Mouse (Mus musculus) hindbrain, postnatal 0 days (tissue): ENCODE data around the gene Lrrc46. TPM values are rescaled to one million over a fixed set of nuclear protein-coding genes. Genes with fewer than 3 reads are reported as not detected.

Experiments used
- ATAC-seq: fragments of 200-750 bp; cut with Nextera tagmentation; 2 replicates; pipeline ENCODE4 v1.8.0; 2017; ENCODE audit warnings: mild to moderate bottlenecking, moderate TSS enrichment, moderate library complexity
- DNase-seq: peaks from one replicate; pipeline ENCODE4 v3.0.0-alpha.2; 2015; ENCODE audit warnings: low spot score
- H3K27ac ChIP-seq: fragments of 300-500 bp; sonication (generic); 2 replicates; pipeline ENCODE4 v1.5.1; 2014; ENCODE audit warnings: mild to moderate bottlenecking
- H3K27me3 ChIP-seq: fragments of 300-500 bp; sonication (generic); 2 replicates; pipeline ENCODE4 v1.6.1; 2014; ENCODE audit warnings: low read length, mixed read lengths; ENCODE audit not compliant: insufficient read depth
- H3K36me3 ChIP-seq: fragments of 300-500 bp; sonication (generic); 2 replicates; pipeline ENCODE4 v1.6.1; 2014; ENCODE audit warnings: low read length, mixed read lengths; ENCODE audit not compliant: insufficient read depth
- H3K4me1 ChIP-seq: fragments of 300-500 bp; sonication (generic); 2 replicates; pipeline ENCODE4 v1.6.1; 2014; ENCODE audit warnings: antibody characterized with exemption, low read length, mixed read lengths; ENCODE audit not compliant: insufficient read depth
- H3K4me2 ChIP-seq: fragments of 300-500 bp; sonication (generic); 2 replicates; pipeline ENCODE4 v1.6.1; 2014; ENCODE audit warnings: low read depth, mild to moderate bottlenecking, low read length, moderate library complexity, mixed read lengths
- H3K4me3 ChIP-seq: fragments of 300-500 bp; sonication (generic); 2 replicates; pipeline ENCODE4 v1.5.1; 2014; ENCODE audit warnings: low read length
- H3K9ac ChIP-seq: fragments of 300-500 bp; sonication (generic); replicated peaks from 2 replicates; pipeline ENCODE4 v1.6.1; 2014; ENCODE audit warnings: mild to moderate bottlenecking, low read length, moderate library complexity, mixed read lengths
- H3K9me3 ChIP-seq: fragments of 300-500 bp; sonication (generic); 2 replicates; pipeline ENCODE4 v1.6.1; 2016; ENCODE audit warnings: low read length, mixed read lengths
- CTCF ChIP-seq: IDR thresholded peaks from 2 replicates; pipeline ENCODE4 v1.5.1; 2016; ENCODE audit warnings: antibody characterized with exemption, control low read depth, low read depth
- WGBS: fragments of 180-500 bp; shearing (Covaris S2); extraction: QIAGEN DNeasy Blood & Tissue Kit; methylation state at CpG from one replicate; pipeline ENCODE4 v1.1.7; 2014; 5-methylcytosine and 5-hydroxymethylcytosine counted together
- polyA plus RNA-seq: library from polyadenylated mRNA; unstranded; fragments of >200 nt; fragmentation: Nextera tagmentation; extraction: Ambion mirVana; gene quantifications from 2 replicates; pipeline ENCODE4 v1.2.1, GENCODE M21; 2015
- total RNA-seq: library from RNA; depleted of rRNA; stranded (reverse); fragments of >200 nt; gene quantifications from 2 replicates; pipeline ENCODE4 v1.2.3, GENCODE M21; 2014

The Lrrc46 gene
- total and polyA plus RNA-seq, 2 experiments from 2014 or later: 3.5 TPM

DNA sequence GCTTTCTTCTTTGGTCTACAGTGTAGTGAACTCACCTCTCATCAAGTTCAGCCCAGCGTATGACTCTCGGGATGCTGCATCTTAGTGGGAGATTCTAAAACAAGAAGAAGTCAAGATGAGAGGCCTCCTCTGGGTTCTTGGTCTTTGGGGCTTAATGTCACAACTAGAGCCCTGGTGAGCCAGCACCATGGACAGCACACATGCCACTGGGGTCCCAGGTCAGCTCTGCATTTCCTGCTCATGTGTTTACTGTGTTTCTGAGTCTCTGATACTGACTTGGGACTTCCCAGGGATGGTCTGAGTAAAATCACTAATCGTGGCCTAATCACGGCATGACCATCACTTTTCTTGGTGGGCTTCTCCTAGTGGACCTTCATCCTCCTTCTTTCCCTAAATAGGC is 37.5 kb upstream of the Lrrc46 start:
- Histone ChIP-seq H3K4me1 (no peaks in the 10 kb centered on the region), H3K4me3 (no peak overlapping the region), H3K9me3 (no peaks in the 10 kb centered on the region), H3K27me3 (no peaks in the 10 kb centered on the region), H3K36me3 (no peaks in the 10 kb centered on the region), H3K9ac (no peak overlapping the region), H3K27ac (no peak overlapping the region), H3K4me2 (no peak overlapping the region)
- no peak for DNase-seq
- no peak for TF ChIP-seq CTCF
- ATAC-seq: no peak
- WGBS: 64% methylated on average over 4 of the region's 4 CpGs

DNA sequence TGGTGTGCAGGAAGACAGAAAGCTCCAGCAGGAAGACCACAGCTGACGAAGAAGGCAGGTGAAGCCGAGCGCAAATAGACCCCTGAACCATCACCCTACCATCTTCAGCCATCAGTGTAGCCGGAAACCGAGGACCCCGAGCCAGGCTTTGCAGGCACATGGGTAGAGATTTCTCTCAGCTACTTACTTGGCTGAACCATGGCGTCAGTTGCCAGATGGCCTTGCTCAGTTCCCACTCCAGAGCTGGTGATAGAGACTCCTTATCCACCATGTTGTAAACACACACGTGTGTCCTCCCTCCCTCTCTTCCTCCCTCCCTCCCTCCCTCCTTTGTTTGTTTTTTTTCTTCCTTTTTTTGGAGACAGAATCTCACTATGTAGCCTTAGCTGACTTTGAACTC is 33.0 kb upstream of the Lrrc46 start:
- ATAC-seq: no peak
- WGBS: 75% methylated on average over 8 of the region's 8 CpGs
- H3K4me2 ChIP-seq: no peak overlapping the region
- no peaks in the 10 kb centered on the region for H3K36me3 ChIP-seq
- no peak overlapping the region for H3K27ac ChIP-seq
- no peak overlapping the region for H3K4me3 ChIP-seq
- H3K9ac ChIP-seq: no peak overlapping the region
- no peaks in the 10 kb centered on the region for H3K4me1 ChIP-seq
- H3K27me3 ChIP-seq: no peaks in the 10 kb centered on the region
- TF ChIP-seq CTCF: no peak
- no peaks in the 10 kb centered on the region for H3K9me3 ChIP-seq
- DNase-seq: no peak

DNA sequence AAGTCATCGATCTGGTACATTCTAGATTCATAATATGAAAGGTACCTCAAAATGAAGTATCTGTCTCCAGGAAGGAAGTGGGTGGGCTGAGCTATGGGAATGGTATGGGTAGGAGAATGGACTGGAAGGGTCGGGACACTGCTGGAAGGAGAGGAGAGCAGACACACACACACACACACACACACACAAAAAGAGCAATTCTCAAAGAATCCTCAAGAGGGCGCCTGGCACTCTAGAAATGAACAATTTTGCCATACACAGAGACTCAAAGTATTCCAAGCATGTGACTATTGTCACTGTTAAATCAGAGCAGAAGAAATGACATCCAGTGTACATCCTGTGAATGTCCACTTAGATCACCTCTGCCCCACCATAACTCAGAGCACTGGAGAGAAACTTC is 31.3 kb upstream of the Lrrc46 start:
- ATAC-seq: peak; percentile 63
- Histone ChIP-seq H3K4me1 (no peaks in the 10 kb centered on the region), H3K27ac (no peak overlapping the region), H3K9me3 (no peaks in the 10 kb centered on the region), H3K27me3 (no peaks in the 10 kb centered on the region), H3K4me3 (no peak overlapping the region), H3K4me2 (no peak overlapping the region), H3K36me3 (0 out of 2 replicates have a peak, but pooled peaks cover 4% of the 10 kb centered on the region), H3K9ac (no peak overlapping the region)
- peak; percentile 89 for DNase-seq
- WGBS: 30% methylated on average over 3 of the region's 3 CpGs
- TF ChIP-seq CTCF: peak; percentile 94

DNA sequence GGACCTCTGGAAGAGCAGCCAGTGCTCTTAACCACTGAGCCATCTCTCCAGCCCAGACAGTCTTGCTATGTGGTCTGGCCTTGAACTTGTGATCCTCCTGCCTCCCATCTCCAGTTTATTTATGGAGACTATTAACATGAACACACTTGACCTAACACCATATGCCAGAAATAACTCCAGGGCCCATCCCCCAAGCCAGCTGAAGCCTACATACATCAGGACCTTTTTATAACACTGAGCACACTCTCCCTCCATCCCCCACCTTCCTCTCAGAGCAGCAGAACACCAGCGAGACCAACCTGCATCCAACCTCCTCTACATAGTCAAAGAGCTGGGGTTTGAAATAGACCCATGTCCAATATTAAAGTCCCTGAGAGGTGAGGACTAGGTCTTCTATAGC is 29.9 kb upstream of the Lrrc46 start:
- no peak overlapping the region for H3K27ac ChIP-seq
- no peaks in the 10 kb centered on the region for H3K9me3 ChIP-seq
- H3K4me2 ChIP-seq: no peak overlapping the region
- 70% methylated on average over 1 of the region's 1 CpGs for WGBS
- no peak overlapping the region for H3K9ac ChIP-seq
- H3K36me3 ChIP-seq: 0 out of 2 replicates have a peak, but pooled peaks cover 9% of the 10 kb centered on the region
- ATAC-seq (no peak), DNase-seq (no peak)
- no peaks in the 10 kb centered on the region for H3K4me1 ChIP-seq
- no peak for TF ChIP-seq CTCF
- no peak overlapping the region for H3K4me3 ChIP-seq
- no peaks in the 10 kb centered on the region for H3K27me3 ChIP-seq

DNA sequence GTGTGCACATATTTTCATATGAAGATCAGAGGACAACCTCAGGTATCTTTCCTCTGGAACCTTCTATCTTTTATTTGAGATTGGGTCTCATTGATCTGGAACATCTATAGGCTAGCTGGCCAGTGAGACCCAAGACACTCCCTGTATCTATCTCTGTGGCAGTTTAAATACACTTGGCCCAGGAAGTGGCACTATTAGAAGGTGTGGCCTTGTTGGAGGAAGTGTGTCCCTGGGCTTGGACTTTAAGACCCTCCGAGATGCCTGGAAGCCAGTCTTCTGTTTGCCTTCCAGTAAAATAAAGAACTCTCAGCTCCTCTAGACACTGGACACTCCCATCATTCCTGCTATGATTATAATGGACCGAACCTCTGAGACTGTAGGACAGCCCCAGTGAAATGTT is 28.6 kb upstream of the Lrrc46 start:
- DNase-seq (no peak), ATAC-seq (no peak)
- Histone ChIP-seq H3K4me2 (no peak overlapping the region), H3K9me3 (no peaks in the 10 kb centered on the region), H3K36me3 (0 out of 2 replicates have a peak, but pooled peaks cover 9% of the 10 kb centered on the region), H3K4me1 (no peaks in the 10 kb centered on the region), H3K9ac (no peak overlapping the region), H3K27me3 (no peaks in the 10 kb centered on the region), H3K27ac (peak overlapping the region; percentile 9; the same call in 1 of the 2 replicates), H3K4me3 (no peak overlapping the region)
- WGBS: 86% methylated on average over 2 of the region's 2 CpGs
- no peak for TF ChIP-seq CTCF

DNA sequence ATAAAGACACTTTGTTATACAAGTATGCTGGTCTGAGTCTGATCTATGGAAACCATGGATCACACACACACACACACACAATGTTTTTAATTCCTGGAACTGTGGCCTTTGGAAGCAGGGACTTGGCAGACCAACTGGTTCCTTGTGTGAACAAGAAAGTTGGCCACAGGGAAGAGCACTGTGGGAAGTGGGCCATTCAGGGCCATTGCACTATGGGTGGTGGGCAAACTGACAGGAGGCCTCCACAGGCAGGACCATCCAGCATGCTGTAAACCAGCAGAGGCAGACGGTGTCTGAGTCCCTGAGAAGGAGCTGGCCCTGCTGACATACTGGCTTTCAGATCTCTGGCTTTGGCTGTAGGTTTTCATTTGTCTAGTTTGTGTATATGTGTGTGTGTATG is 28.1 kb upstream of the Lrrc46 start:
- peak; percentile 79 for ATAC-seq
- WGBS: 50% methylated on average over 1 of the region's 1 CpGs
- no peaks in the 10 kb centered on the region for H3K9me3 ChIP-seq

DNA sequence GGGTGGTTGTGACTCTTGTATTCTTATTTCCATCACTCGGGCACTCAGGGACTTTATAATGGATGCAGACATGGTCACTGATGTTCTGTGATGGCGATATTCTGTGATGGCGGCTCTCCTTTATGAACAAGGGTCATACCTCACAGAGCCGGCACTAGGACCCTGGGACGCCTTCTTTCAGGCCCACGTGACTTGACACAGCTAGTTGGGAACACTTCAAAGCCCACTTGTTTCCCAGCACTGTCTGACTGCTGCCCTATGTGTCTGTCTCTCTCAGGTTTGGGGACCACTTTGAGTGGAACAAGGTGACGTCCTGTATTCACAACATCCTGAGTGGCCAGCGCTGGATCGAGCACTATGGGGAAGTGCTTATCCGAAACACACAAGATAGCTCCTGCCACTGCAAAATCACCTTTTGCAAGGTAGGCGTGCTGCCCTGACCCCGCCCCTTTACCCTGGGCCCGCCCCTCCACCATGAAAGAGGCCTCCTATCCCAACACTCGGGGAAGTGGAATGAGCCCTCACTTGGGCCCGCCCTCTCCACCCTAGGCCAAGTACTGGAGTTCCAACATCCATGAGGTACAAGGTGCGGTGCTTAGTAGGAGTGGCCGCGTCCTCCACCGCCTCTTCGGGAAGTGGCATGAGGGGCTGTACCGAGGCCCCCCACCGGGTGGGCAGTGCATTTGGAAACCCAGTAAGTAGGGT is 25.6 kb upstream of the Lrrc46 start:
- Histone ChIP-seq H3K4me2 (no peak overlapping the region), H3K9ac (no peak overlapping the region), H3K27me3 (no peaks in the 10 kb centered on the region), H3K9me3 (no peaks in the 10 kb centered on the region), H3K4me3 (no peak overlapping the region), H3K36me3 (0 out of 2 replicates have a peak, but pooled peaks cover 9% of the 10 kb centered on the region), H3K4me1 (no peaks in the 10 kb centered on the region), H3K27ac (no peak overlapping the region)
- DNase-seq (peak; percentile 28), ATAC-seq (0 out of 2 replicates have a peak, but pooled peaks have one; percentile 27)
- WGBS: 53% methylated on average over 22 of the region's 22 CpGs
- TF ChIP-seq CTCF: no peak

More for the DNA sequence above, 28.1 kb upstream of the Lrrc46 start:
- Histone ChIP-seq H3K9ac (no peak overlapping the region), H3K27ac (peak overlapping the region; percentile 9; the same call in 1 of the 2 replicates), H3K4me1 (no peaks in the 10 kb centered on the region), H3K27me3 (no peaks in the 10 kb centered on the region), H3K4me3 (no peak overlapping the region), H3K4me2 (no peak overlapping the region), H3K36me3 (0 out of 2 replicates have a peak, but pooled peaks cover 9% of the 10 kb centered on the region)
- DNase-seq: peak; percentile 72
- TF ChIP-seq CTCF: no peak
